ENCODE assay signal across 8 mouse cellular contexts in the genomic region with DNA sequence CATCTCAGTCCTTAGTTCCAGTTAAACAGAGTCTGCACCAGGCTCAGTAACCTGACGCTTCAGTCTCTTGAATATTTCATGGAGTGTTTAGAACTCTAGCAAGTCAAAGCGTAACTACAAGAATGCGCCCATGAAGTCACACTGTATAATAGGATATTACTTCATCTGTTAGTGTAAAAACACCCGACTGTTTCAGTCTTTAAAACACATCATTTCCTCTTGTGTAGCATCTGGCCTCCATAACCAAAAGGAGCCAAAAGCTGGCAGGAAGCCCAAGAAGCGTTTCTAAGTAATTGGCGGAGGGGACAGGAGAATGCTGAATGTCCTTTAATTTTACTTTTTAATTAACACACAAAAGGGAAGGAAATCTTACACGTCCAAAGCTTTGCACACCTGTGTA. TPM values are rescaled to one million over a fixed set of nuclear protein-coding genes. Genes with fewer than 3 reads are reported as not detected.
A peak's percentile ranks its signal among the peaks of the same experiment; 100 is the strongest.
DNase-seq lines count a peak whose midpoint lies in the region; ATAC-seq and TF ChIP-seq lines count a peak whose summit lies in the region.
"Had no signal": no experiment of that assay in that cellular context is flagged by ENCODE, and none has a peak within 500 bp of the region (broad histone marks: within the 10 kb centered on the region; RNA-seq: fewer than 3 reads in every experiment).

No protein-coding gene starts in this region.

- H3K27ac ChIP-seq in limb, embryonic 13.5 days, result no peak overlapping the region
- no peak overlapping the region for H3K27ac ChIP-seq in limb, embryonic 10.5 days
- H3K27ac ChIP-seq in heart, adult 2 months, result peak overlapping the region; percentile 52
- no peak overlapping the region for H3K27ac ChIP-seq in thymus, adult 2 months (ENCODE audit: control insufficient read depth, insufficient read depth, low read length)
- no peak overlapping the region for H3K27ac ChIP-seq in midbrain, embryonic 10.5 days (replicated peaks)
- H3K27ac ChIP-seq: neural tube, embryonic 12.5 days had no signal

- H3K4me1 ChIP-seq in limb, embryonic 13.5 days, result peaks cover 37% of the 10 kb centered on the region
- peaks cover 10% of the 10 kb centered on the region for H3K4me1 ChIP-seq in limb, embryonic 10.5 days
- H3K4me1 ChIP-seq in heart, adult 2 months (ENCODE audit: control insufficient read depth, insufficient read depth, low read length), result peaks cover 4% of the 10 kb centered on the region
- H3K4me1 ChIP-seq in thymus, adult 2 months (replicated peaks; ENCODE audit: control insufficient read depth, insufficient read depth, low read length), result peaks cover 3% of the 10 kb centered on the region; the same call in 1 of the 2 replicates
- peaks cover 33% of the 10 kb centered on the region for H3K4me1 ChIP-seq in midbrain, embryonic 10.5 days

- no peak overlapping the region for H3K9ac ChIP-seq in limb, embryonic 13.5 days
- H3K9ac ChIP-seq in heart, adult 2 months (ENCODE audit: low read depth, low read length), result no peak overlapping the region
- H3K9ac ChIP-seq: neural tube, embryonic 12.5 days had no signal

- no peak for TF ChIP-seq POLR2A in heart, adult 2 months (IDR thresholded peaks at IDR 0.05; ENCODE audit: insufficient read depth, low read depth, low read length)
- no peak for TF ChIP-seq POLR2A in thymus, adult 2 months (IDR thresholded peaks at IDR 0.05; ENCODE audit: control insufficient read depth, extremely low read depth, insufficient read depth, low read length, poor library complexity)

- H3K4me2 ChIP-seq in limb, embryonic 13.5 days (replicated peaks), result peak overlapping the region; percentile 32
- H3K4me2 ChIP-seq: neural tube, embryonic 12.5 days had no signal

- TF ChIP-seq CTCF in heart, adult 2 months (IDR thresholded peaks at IDR 0.05), result no peak
- TF ChIP-seq CTCF in thymus, adult 2 months (IDR thresholded peaks at IDR 0.05; ENCODE audit: borderline replicate concordance, control insufficient read depth, extremely low read depth, insufficient read depth, low read length, poor library complexity), result no peak

- intact Hi-C loops in heart, adult 2 months (cut with DNase I), result no loop called here

- ATAC-seq in limb, embryonic 13.5 days (ENCODE audit: low FRiP score, low read depth), result no peak

- H3K27me3 ChIP-seq in limb, embryonic 13.5 days, result no peaks in the 10 kb centered on the region
- no peaks in the 10 kb centered on the region for H3K27me3 ChIP-seq in limb, embryonic 10.5 days (ENCODE audit: low read depth, poor library complexity, severe bottlenecking)
- no peaks in the 10 kb centered on the region for H3K27me3 ChIP-seq in heart, adult 2 months (ENCODE audit: control insufficient read depth, insufficient read depth, low read length)
- H3K27me3 ChIP-seq in thymus, adult 2 months (ENCODE audit: control insufficient read depth, insufficient read depth, low read length), result no peaks in the 10 kb centered on the region
- no peaks in the 10 kb centered on the region for H3K27me3 ChIP-seq in midbrain, embryonic 10.5 days (ENCODE audit: low read depth, poor library complexity, severe bottlenecking)
- H3K27me3 ChIP-seq: neural tube, embryonic 12.5 days had no signal

- no peak for TF ChIP-seq EP300 in heart, adult 2 months (IDR thresholded peaks at IDR 0.05; ENCODE audit: insufficient read depth, low read depth, low read length)

- no peak for DNase-seq in limb, embryonic 10.5 days (ENCODE audit: low spot score)
- peak; percentile 46 to 52 for DNase-seq in heart, adult 2 months
- peak; percentile 36 for DNase-seq in kidney, adult 9 months
- peak; percentile 22 for DNase-seq in naive thymus-derived CD4-positive, alpha-beta T cell, adult 2 months (ENCODE audit: low read depth)
- DNase-seq in thymus, adult 2 months, result no peak
- DNase-seq in midbrain, embryonic 10.5 days (ENCODE audit: low spot score), result no peak

- peaks cover 7% of the 10 kb centered on the region for H3K79me2 ChIP-seq in heart, adult 2 months (replicated peaks; ENCODE audit: control insufficient read depth, insufficient read depth, low read length)

- H3K4me3 ChIP-seq in limb, embryonic 13.5 days, result no peak overlapping the region
- H3K4me3 ChIP-seq in limb, embryonic 10.5 days, result no peak overlapping the region
- H3K4me3 ChIP-seq in heart, adult 2 months, result no peak overlapping the region
- no peak overlapping the region for H3K4me3 ChIP-seq in thymus, adult 2 months (ENCODE audit: control insufficient read depth, insufficient read depth, low read length)
- no peak overlapping the region for H3K4me3 ChIP-seq in midbrain, embryonic 10.5 days
- H3K4me3 ChIP-seq: neural tube, embryonic 12.5 days had no signal

- H3K36me3 ChIP-seq in limb, embryonic 13.5 days, result no peaks in the 10 kb centered on the region
- 0 out of 2 replicates have a peak, but pooled peaks cover 3% of the 10 kb centered on the region for H3K36me3 ChIP-seq in limb, embryonic 10.5 days
- peaks cover 4% of the 10 kb centered on the region for H3K36me3 ChIP-seq in heart, adult 2 months (ENCODE audit: control insufficient read depth, insufficient read depth, low read length)
- H3K36me3 ChIP-seq in thymus, adult 2 months (ENCODE audit: control insufficient read depth, insufficient read depth, low read length), result no peaks in the 10 kb centered on the region
- H3K36me3 ChIP-seq in midbrain, embryonic 10.5 days, result no peaks in the 10 kb centered on the region
- H3K36me3 ChIP-seq: neural tube, embryonic 12.5 days had no signal

- H3K9me3 ChIP-seq in limb, embryonic 13.5 days, result no peaks in the 10 kb centered on the region
- H3K9me3 ChIP-seq in limb, embryonic 10.5 days (replicated peaks), result no peaks in the 10 kb centered on the region
- no peaks in the 10 kb centered on the region for H3K9me3 ChIP-seq in midbrain, embryonic 10.5 days (replicated peaks)
- H3K9me3 ChIP-seq: neural tube, embryonic 12.5 days had no signal

- 29% methylated on average over 7 of the region's 7 CpGs for WGBS in limb, embryonic 13.5 days
- 77% methylated on average over 7 of the region's 7 CpGs for WGBS in limb, embryonic 10.5 days
- 24% methylated on average over 7 of the region's 7 CpGs for WGBS in heart, adult 2 months
- WGBS in thymus, adult 2 months, result 63% methylated on average over 7 of the region's 7 CpGs
- 84% methylated on average over 7 of the region's 7 CpGs for WGBS in midbrain, embryonic 10.5 days

RNA-seq across cellular contexts. Expression of a gene that starts 5.0 kb away (rescaled TPM):
- 13.3 and 13.9 TPM in 2 replicates for polyA plus RNA-seq in limb, embryonic 13.5 days (2015; fragmentation: Nextera tagmentation; extraction: Ambion mirVana)
- polyA plus RNA-seq in limb, embryonic 10.5 days (2016; fragmentation: Nextera tagmentation; extraction: Ambion mirVana), result 11.5 and 12.8 TPM in 2 replicates
- total RNA-seq in heart, adult 2 months (2021), result 10 to 100 TPM in 1 of 2 experiments, 1 to 10 TPM in 1; 8.8 to 34.9 TPM
- 11.0 TPM in 2 replicates for polyA plus RNA-seq in heart, adult 2 months (2012; rRNA removed)
- polyA plus RNA-seq in thymus, adult 2 months (2012; rRNA removed), result 6.0 TPM in 2 replicates
- polyA plus RNA-seq in midbrain, embryonic 10.5 days (2016; fragmentation: Nextera tagmentation; extraction: Ambion mirVana), result 12.0 and 13.7 TPM in 2 replicates

RNA-seq across cellular contexts. Expression of a gene that starts 5.2 kb away (rescaled TPM):
- 0.25 TPM in 1 of 2 replicates, not detected in the other for polyA plus RNA-seq in limb, embryonic 13.5 days (2015; fragmentation: Nextera tagmentation; extraction: Ambion mirVana)
- polyA plus RNA-seq in limb, embryonic 10.5 days (2016; fragmentation: Nextera tagmentation; extraction: Ambion mirVana), result 0.13 and 0.20 TPM in 2 replicates
- total RNA-seq in heart, adult 2 months (2021), result not detected
- 0.47 TPM in 1 of 2 replicates, not detected in the other for polyA plus RNA-seq in heart, adult 2 months (2012; rRNA removed)
- polyA plus RNA-seq in thymus, adult 2 months (2012; rRNA removed), result 0.13 and 0.16 TPM in 2 replicates
- polyA plus RNA-seq in midbrain, embryonic 10.5 days (2016; fragmentation: Nextera tagmentation; extraction: Ambion mirVana), result 0.61 and 0.63 TPM in 2 replicates

RNA-seq across cellular contexts. Expression of a gene that starts 57.2 kb away (rescaled TPM):
- polyA plus RNA-seq in limb, embryonic 13.5 days (2015; fragmentation: Nextera tagmentation; extraction: Ambion mirVana), result 243 and 247 TPM in 2 replicates
- polyA plus RNA-seq in limb, embryonic 10.5 days (2016; fragmentation: Nextera tagmentation; extraction: Ambion mirVana), result 205 and 223 TPM in 2 replicates
- 10 to 100 TPM; 80.7 to 85.1 TPM for total RNA-seq in heart, adult 2 months (2021)
- polyA plus RNA-seq in heart, adult 2 months (2012; rRNA removed), result 23.5 and 40.2 TPM in 2 replicates
- 20.7 and 28.1 TPM in 2 replicates for polyA plus RNA-seq in thymus, adult 2 months (2012; rRNA removed)
- 205 and 210 TPM in 2 replicates for polyA plus RNA-seq in midbrain, embryonic 10.5 days (2016; fragmentation: Nextera tagmentation; extraction: Ambion mirVana)

RNA-seq across cellular contexts. Expression of a gene that starts 59.5 kb away (rescaled TPM):
- polyA plus RNA-seq in limb, embryonic 13.5 days (2015; fragmentation: Nextera tagmentation; extraction: Ambion mirVana), result 40.0 and 41.9 TPM in 2 replicates
- 46.1 and 50.7 TPM in 2 replicates for polyA plus RNA-seq in limb, embryonic 10.5 days (2016; fragmentation: Nextera tagmentation; extraction: Ambion mirVana)
- total RNA-seq in heart, adult 2 months (2021), result 1 to 10 TPM; 8.0 to 8.3 TPM
- 6.1 and 8.5 TPM in 2 replicates for polyA plus RNA-seq in heart, adult 2 months (2012; rRNA removed)
- polyA plus RNA-seq in thymus, adult 2 months (2012; rRNA removed), result 18.6 and 22.0 TPM in 2 replicates
- 38.2 and 41.0 TPM in 2 replicates for polyA plus RNA-seq in midbrain, embryonic 10.5 days (2016; fragmentation: Nextera tagmentation; extraction: Ambion mirVana)

Comparison
In these comparisons a context has a peak if more than half of its experiments do, and no peak if none do; other contexts are left out.
1. DNase-seq: peak in heart, adult 2 months (2 of 2), kidney, adult 9 months (single experiment) and naive thymus-derived CD4-positive, alpha-beta T cell, adult 2 months (single experiment); none in limb, embryonic 10.5 days (single experiment), thymus, adult 2 months (single experiment) and midbrain, embryonic 10.5 days (single experiment).